Mouse (Mus musculus) bone marrow macrophage, adult 2 months (primary cell): ENCODE results near the gene Lin37. TPM values are rescaled to one million over a fixed set of nuclear protein-coding genes. Genes with fewer than 3 reads are reported as not detected.

Source experiments
- H3K27ac ChIP-seq: 2 replicates; pipeline ENCODE4 v1.5.1; 2012; ENCODE audit warnings: low read depth, low read length; ENCODE audit not compliant: insufficient read depth
- H3K4me1 ChIP-seq: 2 replicates; pipeline ENCODE4 v1.6.1; 2012; ENCODE audit warnings: low read length; ENCODE audit not compliant: control insufficient read depth, insufficient read depth
- H3K4me3 ChIP-seq: 2 replicates; pipeline ENCODE4 v1.5.1; 2012; ENCODE audit warnings: mild to moderate bottlenecking, low read length, moderate library complexity; ENCODE audit not compliant: insufficient read depth
- CTCF ChIP-seq: IDR thresholded peaks from 2 replicates; pipeline ENCODE4 v1.5.1; 2012; ENCODE audit warnings: low read depth, mild to moderate bottlenecking, low read length, moderate library complexity
- POLR2A ChIP-seq: IDR thresholded peaks from 2 replicates; pipeline ENCODE4 v1.6.1; 2012; ENCODE audit warnings: mild to moderate bottlenecking, low read depth, low read length, borderline replicate concordance
- polyA plus RNA-seq: library from polyadenylated mRNA; stranded (reverse); fragments of >200 nt; gene quantifications from 2 replicates; pipeline ENCODE4 v1.2.4, GENCODE M21; 2012; ENCODE audit not compliant: missing spikeins, insufficient read depth, insufficient read length

The Lin37 gene
- polyA plus RNA-seq = 29.6 and 44.3 TPM in 2 replicates

- H3K27ac ChIP-seq = peak within 1 kb of the TSS; percentile 67
- peak within 1 kb of the TSS; percentile 86 for H3K4me3 ChIP-seq
- H3K4me1 ChIP-seq = peaks cover 15% of the 10 kb centered on the region
- TF ChIP-seq POLR2A (no peak), CTCF (no peak)
Observed at GRCm38 (mm10) chr7:30559443-30559954, at the start of gene Lin37. TSS of gene Lin37 (minus strand) at chr7:30559838.

GRCm38 (mm10) chr7:30608476-30608875 is 48.8 kb upstream of the Lin37 start:
- H3K4me3 ChIP-seq = no peak overlapping the region
- no peak overlapping the region for H3K27ac ChIP-seq
- no peaks in the 10 kb centered on the region for H3K4me1 ChIP-seq
- TF ChIP-seq POLR2A = no peak
- TF ChIP-seq CTCF = no peak

- H3K27ac ChIP-seq = no peak overlapping the region
- no peaks in the 10 kb centered on the region for H3K4me1 ChIP-seq
- no peak overlapping the region for H3K4me3 ChIP-seq
- TF ChIP-seq CTCF (peak; percentile 77), POLR2A (no peak)
Observed at GRCm38 (mm10) chr7:30607706-30608309, 48.2 kb upstream of the Lin37 start.

- Histone ChIP-seq H3K4me3 (no peak overlapping the region), H3K27ac (no peak overlapping the region), H3K4me1 (0 out of 2 replicates have a peak, but pooled peaks cover 4% of the 10 kb centered on the region)
Observed at GRCm38 (mm10) chr7:30604944-30605343, 45.3 kb upstream of the Lin37 start.

GRCm38 (mm10) chr7:30604424-30604823 is 44.8 kb upstream of the Lin37 start:
- no peak for TF ChIP-seq POLR2A
- TF ChIP-seq CTCF = no peak
- Histone ChIP-seq H3K27ac (no peak overlapping the region), H3K4me1 (0 out of 2 replicates have a peak, but pooled peaks cover 4% of the 10 kb centered on the region), H3K4me3 (no peak overlapping the region)

More at GRCm38 (mm10) chr7:30604944-30605343, 45.3 kb upstream of the Lin37 start:
- no peak for TF ChIP-seq POLR2A
- no peak for TF ChIP-seq CTCF

- no peak for TF ChIP-seq CTCF
- TF ChIP-seq POLR2A = no peak
- Histone ChIP-seq H3K27ac (no peak overlapping the region), H3K4me1 (0 out of 2 replicates have a peak, but pooled peaks cover 4% of the 10 kb centered on the region), H3K4me3 (no peak overlapping the region)
Observed at GRCm38 (mm10) chr7:30602583-30602982, 42.9 kb upstream of the Lin37 start.

- Histone ChIP-seq H3K27ac (no peak overlapping the region), H3K4me3 (no peak overlapping the region), H3K4me1 (0 out of 2 replicates have a peak, but pooled peaks cover 4% of the 10 kb centered on the region)
- TF ChIP-seq POLR2A = no peak
- TF ChIP-seq CTCF = no peak
Observed at GRCm38 (mm10) chr7:30600651-30601050, 41.0 kb upstream of the Lin37 start.

- no peak overlapping the region for H3K27ac ChIP-seq
- H3K4me1 ChIP-seq = peaks cover 6% of the 10 kb centered on the region
- H3K4me3 ChIP-seq = no peak overlapping the region
- TF ChIP-seq POLR2A (no peak), CTCF (no peak)
Observed at GRCm38 (mm10) chr7:30599933-30600353, 40.3 kb upstream of the Lin37 start.

- H3K4me3 ChIP-seq = no peak within 1 kb of the TSS
- no peak for TF ChIP-seq CTCF
- no peak for TF ChIP-seq POLR2A
- no peak within 1 kb of the TSS for H3K27ac ChIP-seq
- peaks cover 17% of the 10 kb centered on the region for H3K4me1 ChIP-seq
Observed at GRCm38 (mm10) chr7:30598786-30599185, 39.1 kb upstream of the Lin37 start, which contains the start of gene Zbtb32. TSS of gene Zbtb32 (minus strand) at chr7:30598909.

GRCm38 (mm10) chr7:30596811-30597210 is 37.2 kb upstream of the Lin37 start:
- Histone ChIP-seq H3K4me3 (no peak overlapping the region), H3K27ac (no peak overlapping the region), H3K4me1 (peaks cover 35% of the 10 kb centered on the region)
- no peak for TF ChIP-seq POLR2A
- no peak for TF ChIP-seq CTCF
